Mouse (Mus musculus) C2C12 (cell line): Measurements from ENCODE around the gene Ubqln3.

Source experiments
- CEBPB ChIP-seq: IDR thresholded peaks from one replicate; pipeline ENCODE4 v1.6.1; 2011; ENCODE audit warnings: low read depth, mild to moderate bottlenecking, control low read depth, moderate library complexity
- CTCF ChIP-seq: IDR thresholded peaks from one replicate; pipeline ENCODE4 v1.5.1; 2011; ENCODE audit not compliant: control insufficient read depth, insufficient read depth, insufficient read length
- MAX ChIP-seq: IDR thresholded peaks from one replicate; pipeline ENCODE4 v1.6.1; 2011; ENCODE audit warnings: mild to moderate bottlenecking, control low read depth
- MYOD1 ChIP-seq: IDR thresholded peaks from one replicate; pipeline ENCODE4 v1.6.1; 2011; ENCODE audit warnings: low read depth; ENCODE audit not compliant: control insufficient read depth, insufficient read length
- USF1 ChIP-seq: IDR thresholded peaks from one replicate; pipeline ENCODE4 v1.6.1; 2011; ENCODE audit warnings: low read depth, mild to moderate bottlenecking, control low read depth, moderate library complexity

DNA sequence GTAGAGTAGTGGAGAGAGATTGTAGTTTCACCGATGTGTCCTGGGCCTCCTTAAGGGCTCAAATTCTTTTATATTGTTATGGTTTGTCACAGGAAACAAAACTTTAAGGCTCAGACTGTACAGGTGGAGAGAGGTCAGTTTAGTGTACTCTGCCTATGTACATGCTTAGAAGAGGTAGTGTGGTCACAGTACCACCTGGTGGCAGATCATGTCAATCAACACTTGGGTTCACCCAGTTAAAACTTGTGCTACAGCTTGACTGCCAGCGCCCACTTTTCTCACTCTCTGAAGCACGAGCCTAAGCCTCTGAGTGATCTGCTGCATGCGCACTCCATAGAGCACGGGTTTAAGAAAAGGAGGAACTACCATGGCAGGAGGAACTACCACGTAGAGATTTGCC lies 24.0 kb upstream of the Ubqln3 start:
- TF ChIP-seq CTCF (no peak), USF1 (no peak), CEBPB (no peak), MAX (no peak), MYOD1 (no peak)
